Mouse (Mus musculus) v-Abl transformed pro-B cells (cell line): ENCODE results near the gene Cxcl3.

Experiments used
- in situ Hi-C, 2 experiments: fragments of 400-800 bp; cut with MboI; formaldehyde crosslinking; loops; one replicate each; pipeline ENCODE4 v1.15.1; 2025; ENCODE audit not compliant: unreplicated experiment in 2 of 2

Gene Cxcl3

GRCm38 (mm10) chr5:90785659-90786588 lies at the start of gene Cxcl3:
Cxcl3 (plus strand) TSS chr5:90786103.
- in situ Hi-C loops = loop anchor here in 1 of 2 experiments (5.0 kb wide), 1 partner anchor 124 kb away; no protein-coding TSS in a partner anchor

GRCm38 (mm10) chr5:90742029-90742428 lies 43.9 kb upstream of the Cxcl3 start:
- in situ Hi-C loops = no loop called here

GRCm38 (mm10) chr5:90753934-90754333 lies 32.0 kb upstream of the Cxcl3 start:
- in situ Hi-C loops = loop anchor here in 1 of 2 experiments (25.0 kb wide), 2 partner anchors 542 to 1358 kb away; partner anchors contain the start of gene Cox18

GRCm38 (mm10) chr5:90758020-90758605 lies 27.8 kb upstream of the Cxcl3 start:
- in situ Hi-C loops = loop anchor here in 1 of 2 experiments (25.0 kb wide), 2 partner anchors 546 to 1354 kb away; partner anchors contain the start of gene Cox18

- in situ Hi-C loops = loop anchor here in 1 of 2 experiments (25.0 kb wide), 2 partner anchors 547 to 1353 kb away; partner anchors contain the start of gene Cox18
These were observed 26.5 kb upstream of the Cxcl3 start, which contains the start of gene Cxcl5 for GRCm38 (mm10) chr5:90759077-90760065. Cxcl5 (plus strand) TSS chr5:90759360.

GRCm38 (mm10) chr5:90760303-90760702 lies 25.6 kb upstream of the Cxcl3 start:
- in situ Hi-C loops = loop anchor here in 1 of 2 experiments (25.0 kb wide), 2 partner anchors 548 to 1352 kb away; partner anchors contain the start of gene Cox18

- in situ Hi-C loops = loop anchor here in 1 of 2 experiments (25.0 kb wide), 2 partner anchors 549 to 1351 kb away; partner anchors contain the start of gene Cox18
These were observed 25.1 kb upstream of the Cxcl3 start for GRCm38 (mm10) chr5:90760844-90761243.

- in situ Hi-C loops = loop anchor here in 1 of 2 experiments (25.0 kb wide), 2 partner anchors 550 to 1350 kb away; partner anchors contain the start of gene Cox18
These were observed 24.1 kb upstream of the Cxcl3 start for GRCm38 (mm10) chr5:90761834-90762233.

GRCm38 (mm10) chr5:90763912-90764665 lies 21.8 kb upstream of the Cxcl3 start:
- in situ Hi-C loops = loop anchor here in 1 of 2 experiments (25.0 kb wide), 2 partner anchors 552 to 1348 kb away; partner anchors contain the start of gene Cox18

GRCm38 (mm10) chr5:90765821-90766606 lies 19.9 kb upstream of the Cxcl3 start:
- in situ Hi-C loops = loop anchor here in 1 of 2 experiments (25.0 kb wide), 2 partner anchors 554 to 1346 kb away; partner anchors contain the start of gene Cox18

- in situ Hi-C loops = loop anchor here in 1 of 2 experiments (25.0 kb wide), 2 partner anchors 556 to 1344 kb away; partner anchors contain the start of gene Cox18
These were observed 17.7 kb upstream of the Cxcl3 start, which contains the start of gene Ppbp for GRCm38 (mm10) chr5:90768218-90768617. Ppbp (plus strand) TSS chr5:90768518.

GRCm38 (mm10) chr5:90771369-90771768 lies 14.5 kb upstream of the Cxcl3 start:
- in situ Hi-C loops = loop anchor here in 1 of 2 experiments (25.0 kb wide), 2 partner anchors 559 to 1341 kb away; partner anchors contain the start of gene Cox18

GRCm38 (mm10) chr5:90771880-90772653 lies 13.8 kb upstream of the Cxcl3 start, which contains the start of gene Pf4:
Pf4 (plus strand) TSS chr5:90772435.
- in situ Hi-C loops = loop anchor here in 1 of 2 experiments (25.0 kb wide), 2 partner anchors 560 to 1340 kb away; partner anchors contain the start of gene Cox18

- in situ Hi-C loops = no loop called here
These were observed 10.3 kb upstream of the Cxcl3 start for GRCm38 (mm10) chr5:90775562-90775961.

- in situ Hi-C loops = no loop called here
These were observed 8.3 kb upstream of the Cxcl3 start for GRCm38 (mm10) chr5:90777621-90778020.

GRCm38 (mm10) chr5:90778856-90779255 lies 7.0 kb upstream of the Cxcl3 start:
- in situ Hi-C loops = no loop called here

GRCm38 (mm10) chr5:90783697-90784096 lies 2.2 kb upstream of the Cxcl3 start:
- in situ Hi-C loops = no loop called here
